ENCODE assay signal across 9 mouse cellular contexts in the genomic region with DNA sequence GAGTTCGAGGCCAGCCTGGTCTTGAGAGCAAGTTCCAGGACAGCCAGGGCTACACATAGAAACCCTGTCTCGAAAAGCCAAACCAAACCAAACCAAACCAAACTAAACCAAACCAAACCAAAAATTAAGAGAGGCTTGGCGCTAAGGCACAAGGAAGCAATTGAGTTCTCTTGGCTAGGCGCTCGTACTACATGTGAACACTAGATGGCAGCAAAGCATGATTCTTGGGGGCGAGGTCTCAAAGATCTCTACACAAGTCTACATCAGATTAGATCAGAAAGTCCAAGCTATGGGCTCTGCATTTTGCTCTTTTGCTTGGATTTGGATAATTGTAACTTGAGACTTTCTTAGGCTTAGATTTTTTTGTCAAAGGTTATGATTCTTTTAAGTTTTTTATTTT. TPM values are rescaled to one million over a fixed set of nuclear protein-coding genes. Genes with fewer than 3 reads are reported as not detected.
DNase-seq lines count a peak whose midpoint lies in the region; ATAC-seq and TF ChIP-seq lines count a peak whose summit lies in the region.
"Had no signal": no experiment of that assay in that cellular context is flagged by ENCODE, and none has a peak within 500 bp of the region (broad histone marks: within the 10 kb centered on the region; RNA-seq: fewer than 3 reads in every experiment).

No protein-coding gene starts in this region.

- DNase-seq in ovary, postnatal 10 days (ENCODE audit: low spot score): peak; percentile 35
- no peak for DNase-seq in ovary, adult 18-20 months (ENCODE audit: low spot score)
- DNase-seq in c-Kit-positive CD71-negative TER-119-negative erythroid progenitor cells, embryonic 14.5 days (ENCODE audit: low read depth): peak; percentile 74
- DNase-seq in forebrain, postnatal 0 days: peak; percentile 92
- DNase-seq in kidney, adult 9 months: peak; percentile 76
- DNase-seq in liver, embryonic 11.5 days (ENCODE audit: low spot score): peak; percentile 46
- DNase-seq in ovary, postnatal 14 days (ENCODE audit: low spot score): peak; percentile 67
- DNase-seq in thymus, postnatal 10 days (ENCODE audit: low spot score in 2 of 2): peak; percentile 49 to 78

- no peak overlapping the region for H3K27ac ChIP-seq in forebrain, postnatal 0 days (ENCODE audit: low read depth, low read length)
- H3K27ac ChIP-seq in liver, embryonic 11.5 days (ENCODE audit: low read depth, low read length): no peak overlapping the region

- no peak overlapping the region for H3K4me2 ChIP-seq in forebrain, postnatal 0 days (ENCODE audit: low read depth)
- H3K4me2 ChIP-seq in liver, embryonic 11.5 days: no peak overlapping the region

- no peak overlapping the region for H3K4me3 ChIP-seq in forebrain, postnatal 0 days (ENCODE audit: low read depth, low read length)
- H3K4me3 ChIP-seq in liver, embryonic 11.5 days (ENCODE audit: low read depth, low read length): no peak overlapping the region
- H3K4me3 ChIP-seq: erythroblast, embryonic 14.5 days had no signal

- H3K4me1 ChIP-seq in forebrain, postnatal 0 days (ENCODE audit: insufficient read depth): no peaks in the 10 kb centered on the region
- no peaks in the 10 kb centered on the region for H3K4me1 ChIP-seq in liver, embryonic 11.5 days (replicated peaks; ENCODE audit: control insufficient read depth, insufficient read depth, low read length)

- WGBS in forebrain, postnatal 0 days: 11% methylated on average over 6 of the region's 6 CpGs
- 7% methylated on average over 6 of the region's 6 CpGs for WGBS in liver, embryonic 11.5 days

- peak; percentile 95 for TF ChIP-seq CTCF in forebrain, postnatal 0 days (IDR thresholded peaks at IDR 0.05; ENCODE audit: low read depth)

- ATAC-seq in forebrain, postnatal 0 days: peak; percentile 78
- ATAC-seq in liver, embryonic 11.5 days (replicated peaks; ENCODE audit: low FRiP score): no peak

- H3K9me3 ChIP-seq in forebrain, postnatal 0 days (ENCODE audit: low read length): no peaks in the 10 kb centered on the region
- no peaks in the 10 kb centered on the region for H3K9me3 ChIP-seq in liver, embryonic 11.5 days (ENCODE audit: control insufficient read depth, low read length)

- H3K27me3 ChIP-seq in forebrain, postnatal 0 days (ENCODE audit: insufficient read depth, low read length): no peaks in the 10 kb centered on the region
- H3K27me3 ChIP-seq in liver, embryonic 11.5 days (replicated peaks; ENCODE audit: control insufficient read depth, insufficient read depth, low read length): no peaks in the 10 kb centered on the region

- peaks cover 12% of the 10 kb centered on the region for H3K36me3 ChIP-seq in forebrain, postnatal 0 days (ENCODE audit: insufficient read depth)
- peaks cover 14% of the 10 kb centered on the region for H3K36me3 ChIP-seq in liver, embryonic 11.5 days (ENCODE audit: control insufficient read depth, insufficient read depth, low read length)

- no peak overlapping the region for H3K9ac ChIP-seq in forebrain, postnatal 0 days
- no peak overlapping the region for H3K9ac ChIP-seq in liver, embryonic 11.5 days (ENCODE audit: low read depth, low read length)

RNA-seq across cellular contexts. Expression of a gene that starts 13.8 kb away (rescaled TPM):
- 1.9 and 3.4 TPM in 2 replicates for total RNA-seq in forebrain, postnatal 0 days (2014; rRNA removed)
- 1.5 and 1.8 TPM in 2 replicates for polyA plus RNA-seq in forebrain, postnatal 0 days (2015; fragmentation: Nextera tagmentation; extraction: Ambion mirVana)
- 5.9 and 6.1 TPM in 2 replicates for polyA plus RNA-seq in liver, embryonic 11.5 days (2014; fragmentation: Nextera tagmentation; extraction: Ambion mirVana)

RNA-seq across cellular contexts. Expression of a gene that starts 17.8 kb away (rescaled TPM):
- 33.0 and 46.2 TPM in 2 replicates for total RNA-seq in forebrain, postnatal 0 days (2014; rRNA removed)
- 60.7 and 67.7 TPM in 2 replicates for polyA plus RNA-seq in forebrain, postnatal 0 days (2015; fragmentation: Nextera tagmentation; extraction: Ambion mirVana)
- 256 and 260 TPM in 2 replicates for polyA plus RNA-seq in liver, embryonic 11.5 days (2014; fragmentation: Nextera tagmentation; extraction: Ambion mirVana)

RNA-seq across cellular contexts. Expression of a gene that starts 17.9 kb away (rescaled TPM):
- 59.8 and 66.9 TPM in 2 replicates for total RNA-seq in forebrain, postnatal 0 days (2014; rRNA removed)
- 42.8 and 51.5 TPM in 2 replicates for polyA plus RNA-seq in forebrain, postnatal 0 days (2015; fragmentation: Nextera tagmentation; extraction: Ambion mirVana)
- polyA plus RNA-seq in liver, embryonic 11.5 days (2014; fragmentation: Nextera tagmentation; extraction: Ambion mirVana): 129 and 139 TPM in 2 replicates
